Mouse (Mus musculus) lung, postnatal 0 days (tissue): ENCODE data around the gene Fbxl21.

ENCODE experiments used
- CTCF ChIP-seq: IDR thresholded peaks from 2 replicates; pipeline ENCODE4 v1.5.1; 2016; ENCODE audit warnings: antibody characterized with exemption, mild to moderate bottlenecking
- EP300 ChIP-seq: IDR thresholded peaks from 2 replicates; pipeline ENCODE4 v1.6.1; 2016; ENCODE audit warnings: antibody characterized with exemption, mild to moderate bottlenecking, control low read depth

GRCm38 (mm10) chr13:56581512-56581911, 59.2 kb downstream of the Fbxl21 start:
- TF ChIP-seq CTCF (no peak), EP300 (no peak)
